Mouse (Mus musculus) thymus, adult 18-20 months (tissue): Measurements from ENCODE around the gene Eva1b.

Experiments
- DNase-seq, 2 experiments: peaks; one replicate each; pipeline ENCODE4 v3.0.0; 2022; ENCODE audit warnings: mixed read lengths in 2 of 2

Gene Eva1b

DNA sequence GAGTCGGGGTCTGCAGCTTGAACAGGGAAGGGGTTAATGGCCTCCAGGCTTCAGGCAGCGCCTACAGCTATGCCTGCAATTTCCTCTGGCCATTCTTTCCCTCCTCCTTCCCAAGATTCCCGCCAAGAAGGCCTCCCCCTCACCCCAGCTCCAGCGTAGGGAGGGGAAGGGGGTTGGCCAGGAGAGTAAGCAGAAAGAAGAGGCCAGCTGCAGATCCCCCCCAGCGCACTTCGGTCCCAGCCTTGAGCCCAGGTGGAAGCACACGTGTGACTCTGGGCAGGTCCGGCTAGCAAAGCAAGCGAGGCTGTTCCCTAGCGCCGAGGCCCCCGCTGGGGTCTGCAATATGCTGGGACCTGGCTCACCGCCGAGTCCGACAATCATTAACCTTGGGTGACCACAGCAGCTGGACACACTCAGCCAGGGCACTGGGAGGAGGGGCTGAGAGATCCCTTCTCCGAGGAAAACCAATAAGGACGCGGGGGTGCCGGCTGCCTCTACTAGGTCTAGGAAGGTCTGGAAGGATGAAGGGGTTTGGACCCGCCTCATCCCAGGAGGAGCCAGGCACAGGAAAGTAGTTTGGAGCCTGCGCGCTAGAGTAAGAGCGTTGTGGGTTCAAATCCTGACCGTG, at the start of gene Eva1b:
Gene Eva1b, plus strand, starts transcription at position 212 of the 628 bp plus-strand sequence.
- peak; percentile 26 for DNase-seq

DNA sequence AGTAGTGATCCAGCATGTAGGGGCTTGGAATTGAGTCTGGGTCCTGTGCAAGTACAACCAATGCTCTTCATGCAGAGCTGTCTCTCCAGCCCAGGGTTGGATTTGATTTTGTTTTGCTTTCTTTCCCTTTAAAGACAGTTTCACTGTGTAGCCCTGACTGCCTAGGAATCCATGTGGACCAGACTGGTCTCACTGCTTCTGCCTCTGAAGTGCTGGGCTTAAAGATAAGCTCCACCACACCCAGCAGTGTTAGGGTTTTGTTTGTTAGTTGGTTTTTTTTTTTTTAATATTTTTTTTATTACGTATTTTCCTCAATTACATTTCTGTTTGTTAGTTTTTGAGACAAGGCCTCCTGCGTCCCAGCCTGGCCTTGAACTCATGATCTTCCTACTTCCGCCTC, 48.2 kb upstream of the Eva1b start:
- no peak for DNase-seq

DNA sequence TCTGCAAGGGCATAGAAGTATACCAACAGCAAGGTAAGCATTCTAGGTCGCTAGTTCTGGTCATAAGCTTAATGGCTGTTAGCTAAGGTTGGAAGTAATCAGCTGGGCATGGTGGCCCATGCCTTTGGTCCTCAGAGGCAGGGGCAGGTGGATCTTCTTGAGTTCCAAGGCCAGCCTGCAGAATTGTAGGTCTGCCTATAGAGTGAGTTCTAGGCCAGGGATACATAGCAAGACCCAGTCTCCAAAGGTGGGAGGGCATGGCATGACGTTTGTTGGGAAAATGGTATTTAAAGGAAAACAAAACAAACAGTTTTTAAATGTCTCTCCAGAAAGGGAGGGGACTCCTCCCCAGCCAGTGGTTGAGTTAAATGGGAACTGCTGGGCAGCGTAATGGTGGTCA, 46.8 kb upstream of the Eva1b start:
- no peak for DNase-seq

DNA sequence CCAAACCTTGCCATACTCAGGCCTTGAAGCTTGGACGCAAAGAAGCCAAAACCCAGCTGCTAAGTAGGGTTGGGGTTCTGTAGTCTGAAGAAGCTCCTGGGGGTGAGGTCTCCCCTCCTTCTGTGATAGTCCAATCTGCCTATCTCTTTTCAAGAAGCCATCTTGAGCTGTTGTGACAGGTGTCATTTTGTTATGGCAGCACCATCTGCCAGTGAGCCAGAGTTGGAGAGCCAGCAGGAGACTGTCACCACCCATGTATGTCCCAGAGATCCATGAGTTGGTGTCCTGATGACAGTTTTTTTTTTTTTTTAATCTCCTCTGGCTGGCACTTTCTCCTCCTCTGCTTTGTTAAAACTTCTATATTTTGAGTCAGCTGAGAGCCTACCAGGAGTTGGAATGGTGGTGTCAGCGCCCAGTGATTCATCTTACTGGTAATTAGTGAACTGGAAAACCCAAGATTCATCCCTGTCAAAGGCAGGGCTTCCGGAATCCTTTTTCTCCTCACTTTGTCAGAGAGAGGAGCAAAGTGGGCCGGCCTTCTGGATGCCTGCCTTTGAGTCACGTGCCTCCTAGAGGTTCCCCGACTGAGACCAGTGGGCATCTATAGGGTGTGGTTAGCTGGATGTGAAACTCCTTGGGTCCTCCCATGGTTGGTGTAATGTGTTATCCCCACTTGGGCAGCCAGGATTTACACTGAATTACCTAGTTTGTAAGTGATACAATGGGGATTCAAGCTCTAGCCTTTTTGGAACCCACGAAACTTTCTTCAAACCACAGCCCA, 45.3 kb upstream of the Eva1b start:
- no peak for DNase-seq

DNA sequence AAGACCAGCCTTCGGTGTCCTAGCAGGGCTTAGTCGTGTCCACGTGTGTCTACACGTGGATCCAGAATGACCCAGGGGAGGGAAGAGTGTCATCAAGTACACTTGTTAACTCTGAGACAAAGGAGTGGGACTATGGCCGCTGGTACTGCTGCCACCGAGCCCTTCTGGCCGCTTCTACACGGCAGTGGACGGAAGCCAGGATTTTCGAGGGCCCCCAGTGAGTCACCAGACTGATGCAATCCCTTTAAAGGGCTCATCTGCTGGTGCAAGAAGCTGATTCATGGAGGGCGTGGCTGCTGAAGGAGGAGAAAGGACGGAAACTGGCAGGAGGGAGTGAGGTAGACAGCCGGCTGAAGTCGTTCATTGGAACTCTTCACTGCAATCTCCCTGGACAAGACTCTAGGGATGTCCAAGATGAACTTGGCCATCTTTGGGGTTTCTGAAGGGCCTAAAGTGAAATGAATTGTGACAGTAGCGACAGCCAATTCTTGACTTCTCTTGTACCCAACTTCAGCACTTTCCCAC, 44.4 kb upstream of the Eva1b start:
- peak; percentile 56 to 69 for DNase-seq

DNA sequence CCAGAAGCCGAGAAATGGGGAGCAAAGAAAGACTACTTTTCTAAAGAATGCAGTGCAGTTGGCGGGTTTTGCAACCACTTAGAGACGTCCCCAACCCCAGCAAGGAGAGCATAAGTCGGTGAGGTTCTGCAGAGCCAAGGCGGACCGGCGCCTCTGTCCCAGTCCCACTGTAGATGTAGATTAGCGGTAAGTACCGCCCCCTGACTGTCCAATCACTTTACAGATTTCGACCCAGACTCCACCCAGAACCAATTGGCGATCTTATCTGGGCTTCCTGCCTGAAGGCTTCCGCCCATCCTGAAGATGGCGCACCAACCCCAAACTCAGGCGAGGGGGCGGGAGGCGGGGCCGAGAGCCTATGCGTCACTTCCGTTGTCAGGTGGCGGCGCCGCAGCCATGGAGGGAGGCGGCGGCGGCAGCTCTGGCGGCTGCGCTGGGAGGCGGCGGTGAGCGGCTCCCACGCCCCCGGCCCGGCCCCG, 43.9 kb upstream of the Eva1b start, which contains the start of gene Stk40:
Gene Stk40, plus strand, starts transcription at position 368 of the 479 bp plus-strand sequence.
- peak; percentile 92 to 93 for DNase-seq

DNA sequence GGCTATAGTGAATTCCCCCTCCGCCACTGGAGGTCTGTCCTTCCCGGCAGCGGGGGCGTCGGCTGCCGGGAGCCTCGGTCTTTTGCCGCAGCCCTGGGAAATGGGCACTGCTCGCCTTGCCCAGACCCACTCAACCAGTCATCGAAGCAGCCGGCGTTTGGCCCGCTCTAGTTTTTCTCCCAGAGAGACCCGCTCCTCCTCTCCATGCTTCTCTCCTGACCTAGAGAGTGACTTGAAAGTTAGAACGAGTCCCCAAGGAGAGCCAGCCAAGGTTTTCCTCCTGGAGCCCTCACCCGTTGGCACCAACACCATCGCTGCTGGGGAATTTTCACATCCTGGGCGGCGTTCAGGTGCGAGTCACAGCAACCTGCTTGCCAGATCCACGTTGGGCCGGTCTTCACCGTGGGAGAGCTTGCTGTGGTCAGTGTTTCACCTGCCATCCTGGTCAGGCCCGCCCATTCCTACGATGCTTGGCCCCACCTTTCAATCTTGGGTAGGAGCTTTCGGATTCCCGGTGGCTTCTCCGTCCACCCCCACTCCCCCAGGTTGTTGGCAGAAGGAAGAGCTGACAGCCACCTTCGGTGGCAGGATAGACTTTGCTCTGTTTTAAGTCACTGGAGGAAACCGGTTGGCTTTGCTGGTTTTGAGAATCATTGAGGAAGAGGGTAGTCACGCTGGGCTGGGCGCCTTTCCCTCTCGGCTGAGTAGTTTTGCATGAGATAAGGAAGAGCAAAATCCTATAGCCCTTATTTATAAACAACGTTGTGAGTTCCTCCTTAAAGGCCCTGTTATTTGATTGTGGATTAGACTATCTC, 43.1 kb upstream of the Eva1b start:
- peak; percentile 22 to 39 for DNase-seq

DNA sequence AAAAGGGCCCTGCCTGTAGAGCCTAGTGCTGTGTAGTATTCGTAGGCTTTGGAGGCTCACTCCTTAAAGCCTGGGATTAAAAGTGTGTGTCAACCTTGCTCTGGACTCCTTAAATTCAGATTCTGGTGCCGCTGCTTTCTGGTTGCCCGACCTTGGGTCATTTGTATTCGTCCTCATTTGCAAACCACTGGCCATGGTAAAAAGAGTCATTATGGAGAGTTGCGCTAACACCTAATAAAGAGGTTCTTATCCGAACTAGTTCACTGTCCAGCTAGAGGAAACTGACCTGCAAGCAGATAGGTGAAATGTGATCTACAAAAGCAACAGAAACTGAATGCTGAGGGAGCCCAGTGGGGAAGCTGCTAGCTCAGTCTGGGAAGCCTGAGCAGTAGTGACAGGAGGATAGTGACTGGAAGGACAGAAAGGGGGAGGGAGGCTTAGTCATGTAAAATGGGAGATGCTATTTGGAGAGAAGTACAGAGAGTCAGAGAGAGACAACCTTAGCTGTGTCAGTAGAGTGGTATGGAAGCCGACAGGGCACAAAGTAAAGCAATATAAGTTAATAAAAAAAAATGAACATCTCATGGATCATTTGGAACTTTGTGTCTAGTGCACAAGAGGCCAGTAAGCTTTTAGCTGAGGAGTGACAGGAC, 42.3 kb upstream of the Eva1b start:
- no peak for DNase-seq

DNA sequence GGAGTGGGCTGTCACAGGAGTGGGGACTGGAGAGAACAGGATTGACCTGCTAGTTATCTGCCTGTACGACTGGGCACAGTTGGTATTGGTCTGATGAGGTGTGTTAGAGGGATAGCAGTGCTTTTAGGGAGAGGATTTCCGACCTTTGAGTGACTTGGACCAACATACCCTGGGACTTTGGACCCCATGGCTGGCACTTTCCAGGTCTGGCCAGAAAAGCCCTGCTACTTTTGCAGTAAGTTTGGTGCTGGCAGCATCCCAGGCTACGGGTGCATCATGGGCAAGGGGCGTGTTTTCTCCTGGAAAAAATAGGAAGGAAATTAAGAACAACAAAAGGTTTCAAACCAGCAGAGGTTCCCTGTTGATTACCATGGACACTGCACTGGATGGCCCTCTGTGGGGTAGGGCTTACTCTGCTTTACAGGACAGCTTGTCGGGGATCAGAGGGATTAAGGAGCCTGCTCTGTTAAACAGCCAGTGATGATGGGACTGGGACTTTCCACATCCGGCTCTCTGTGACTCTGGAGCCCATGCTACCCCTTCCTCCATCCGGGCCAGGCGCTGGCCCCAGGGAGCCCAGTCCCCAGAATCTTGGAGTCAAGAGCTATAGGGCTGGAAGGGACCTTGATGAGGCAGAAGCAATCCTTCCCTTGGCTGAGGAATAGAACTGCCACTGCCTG, 39.3 kb upstream of the Eva1b start:
- DNase-seq, result no peak

DNA sequence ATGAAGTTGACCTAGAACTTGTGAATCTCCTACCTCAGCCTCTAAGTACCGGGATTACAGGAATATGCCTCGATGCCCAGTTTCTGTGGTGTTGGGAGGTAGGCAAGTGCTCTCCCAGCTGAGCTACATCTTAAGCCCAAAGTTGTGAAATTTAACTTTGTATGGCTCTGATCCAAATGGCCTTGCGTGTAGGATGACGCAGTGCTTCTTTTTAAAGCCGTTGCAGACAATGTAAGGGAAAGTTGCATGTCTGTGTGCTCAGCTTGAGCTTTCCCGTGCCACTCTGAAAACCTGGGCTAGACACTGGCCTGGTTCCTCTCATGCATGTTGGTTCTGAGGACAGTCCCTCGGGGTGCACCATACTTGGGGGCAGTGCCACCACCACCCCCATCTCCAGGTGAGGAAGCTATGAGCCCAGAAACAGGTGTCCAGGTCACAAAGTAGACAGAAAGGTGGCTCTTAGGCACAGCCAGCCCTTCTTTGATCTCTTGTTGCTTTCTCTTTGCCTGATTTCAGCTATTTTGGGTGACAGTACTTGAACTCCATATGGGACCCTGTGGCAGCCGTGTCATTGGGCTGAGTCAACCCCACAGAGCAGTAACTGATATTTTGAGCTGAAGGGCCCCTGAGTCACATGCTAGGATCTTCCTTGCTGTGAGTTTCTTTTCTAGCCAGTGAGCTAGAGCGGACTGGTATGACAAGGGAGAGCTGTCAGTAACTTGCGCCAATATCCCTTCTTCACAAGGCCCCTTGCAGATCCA, 37.8 kb upstream of the Eva1b start:
- DNase-seq, result no peak

DNA sequence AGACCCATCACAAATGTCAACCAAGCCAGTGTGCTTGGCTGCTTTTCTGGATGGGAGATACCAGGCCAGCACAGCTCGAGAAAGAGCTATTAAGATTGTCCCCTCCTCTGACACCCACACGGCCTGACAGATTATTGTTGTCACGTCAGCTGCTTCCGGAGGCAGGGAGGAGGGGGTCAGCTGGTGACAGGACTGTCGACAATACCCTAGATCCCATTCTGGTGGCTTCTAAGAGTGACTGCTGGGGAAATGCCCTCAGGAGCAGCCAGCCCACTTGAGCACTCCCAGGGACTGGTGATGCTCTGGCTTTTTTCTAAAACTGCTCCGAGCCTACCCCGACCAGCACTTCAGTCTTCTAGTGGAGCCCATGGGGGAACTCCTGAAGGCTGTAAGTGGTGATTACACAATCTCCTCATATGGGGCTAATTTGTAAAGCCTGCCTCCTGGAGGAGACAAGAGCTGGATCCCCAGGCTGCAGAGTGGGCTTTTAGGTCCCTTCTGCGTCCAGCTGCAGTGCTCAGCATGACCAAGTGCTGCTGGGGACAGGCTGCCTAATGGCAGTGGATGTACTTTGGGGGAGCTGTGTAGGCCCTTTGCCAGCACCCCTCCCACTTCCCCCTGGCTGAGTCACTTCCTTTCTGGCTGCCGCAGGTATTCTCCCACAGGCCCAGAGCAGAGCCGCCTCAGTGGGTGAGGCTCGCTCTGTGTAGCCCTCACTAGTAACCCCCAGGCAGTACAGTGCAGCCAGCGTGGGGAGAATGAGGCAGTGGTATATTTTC, 37.0 kb upstream of the Eva1b start:
- peak; percentile 75 to 80 for DNase-seq

DNA sequence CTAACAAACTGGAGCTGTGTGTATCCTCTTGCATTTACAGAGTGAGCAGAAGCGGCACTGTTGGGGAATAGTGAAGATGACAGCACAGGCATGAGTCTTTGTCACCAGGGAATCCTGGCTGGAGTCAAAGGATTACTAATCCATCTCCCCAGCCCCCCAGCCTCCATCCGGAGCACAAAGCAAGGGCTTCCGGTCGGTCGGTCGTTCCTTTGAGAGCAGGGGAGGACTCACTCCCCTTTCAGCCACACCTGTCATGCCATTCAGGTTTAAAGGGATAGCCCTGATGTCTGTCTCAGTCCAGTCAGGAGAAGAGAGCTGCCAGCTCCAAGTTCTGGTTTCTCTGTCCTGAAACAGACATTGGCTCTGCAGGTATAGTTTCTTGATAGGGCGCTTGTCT, 36.4 kb upstream of the Eva1b start:
- DNase-seq, result no peak

DNA sequence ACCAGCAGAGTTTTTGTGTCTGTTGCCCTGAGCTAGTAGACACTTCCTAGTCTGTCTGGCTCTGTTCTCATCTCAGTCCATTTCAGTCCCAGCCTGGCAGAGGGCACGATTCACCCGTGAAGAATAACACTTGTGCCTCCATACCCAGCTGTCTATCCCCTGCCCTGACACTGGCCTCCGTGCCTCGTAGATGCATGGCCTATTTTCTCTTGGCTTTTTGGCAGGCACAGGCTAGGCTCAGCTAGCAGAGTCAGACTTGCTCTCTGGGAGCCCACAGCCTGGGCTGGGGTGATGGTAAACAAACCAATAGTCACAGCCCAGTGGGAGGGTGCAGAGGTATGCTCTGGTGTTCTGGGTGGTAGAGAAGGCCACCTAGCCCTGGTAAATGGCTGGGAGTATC, 34.3 kb upstream of the Eva1b start:
- no peak for DNase-seq

DNA sequence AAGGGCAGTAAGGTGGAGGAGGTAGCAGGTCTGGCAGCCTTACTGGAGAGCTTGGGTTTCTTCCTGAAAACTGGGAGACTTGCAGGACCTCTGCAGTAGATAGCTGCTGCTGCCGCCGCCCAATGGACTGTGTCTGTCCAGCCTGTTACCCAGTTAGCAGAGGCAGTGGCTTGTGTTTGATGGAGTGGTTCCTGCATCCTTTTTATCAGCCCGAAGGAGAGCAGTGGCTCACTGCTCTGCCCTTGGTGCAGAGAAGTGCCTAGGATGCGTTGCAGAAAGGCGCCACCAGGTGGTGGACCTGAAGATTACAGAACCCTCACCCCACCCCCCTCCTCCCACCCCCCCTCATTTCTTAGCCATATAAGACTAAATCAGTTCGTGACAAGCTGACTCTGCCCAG, 33.6 kb upstream of the Eva1b start:
- peak; percentile 33 to 37 for DNase-seq

DNA sequence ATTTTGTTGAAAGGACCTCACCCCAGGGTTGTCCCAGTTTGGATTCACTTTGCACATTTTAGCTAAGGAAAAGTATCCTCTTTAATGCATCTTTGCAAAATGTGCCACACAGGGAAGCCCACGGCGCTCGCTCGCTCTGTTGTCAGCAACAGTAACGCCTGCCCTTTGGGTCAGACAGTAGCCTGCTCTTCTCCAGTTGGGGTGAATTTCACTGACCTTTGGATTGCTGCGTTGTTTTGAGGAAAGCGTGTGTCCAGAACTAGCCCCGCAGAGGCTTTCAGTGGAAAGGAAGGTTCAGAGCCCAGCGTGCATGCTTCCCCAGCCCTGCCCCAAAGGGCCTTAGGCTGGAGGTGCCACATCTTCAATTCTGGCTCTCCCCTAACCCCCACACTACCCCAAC, 32.1 kb upstream of the Eva1b start:
- DNase-seq, result no peak

DNA sequence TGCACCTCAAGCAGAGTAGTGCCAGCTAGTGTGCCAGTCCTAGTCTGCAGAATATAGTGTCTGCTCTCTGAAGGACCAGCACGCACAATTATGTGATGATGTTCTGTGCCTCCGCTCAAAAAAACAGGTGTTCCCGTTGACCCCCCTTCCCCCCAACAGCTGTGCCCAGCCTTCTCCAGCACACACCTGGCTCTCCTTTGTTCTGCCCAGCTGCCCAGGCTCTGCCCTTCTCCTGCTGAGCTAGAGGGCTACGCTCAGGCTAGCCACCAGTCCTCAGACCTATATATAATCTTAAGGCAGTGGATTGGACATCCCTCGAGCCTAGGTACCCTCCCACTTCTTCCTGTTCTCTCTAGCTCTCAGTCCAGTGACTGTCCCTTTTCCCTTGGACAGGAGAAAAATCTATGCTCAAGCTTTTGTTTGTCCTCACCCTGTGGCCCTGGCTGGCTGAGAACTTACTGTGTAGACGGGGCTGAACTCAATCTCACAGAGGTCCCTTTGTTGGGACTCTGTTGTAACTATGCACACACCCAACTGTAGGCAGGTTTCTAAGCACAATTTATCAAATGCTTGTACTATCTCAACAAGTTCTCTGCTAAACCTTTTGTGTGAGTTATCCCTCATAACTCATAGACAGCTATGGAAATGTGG, 31.5 kb upstream of the Eva1b start:
- DNase-seq, result no peak

DNA sequence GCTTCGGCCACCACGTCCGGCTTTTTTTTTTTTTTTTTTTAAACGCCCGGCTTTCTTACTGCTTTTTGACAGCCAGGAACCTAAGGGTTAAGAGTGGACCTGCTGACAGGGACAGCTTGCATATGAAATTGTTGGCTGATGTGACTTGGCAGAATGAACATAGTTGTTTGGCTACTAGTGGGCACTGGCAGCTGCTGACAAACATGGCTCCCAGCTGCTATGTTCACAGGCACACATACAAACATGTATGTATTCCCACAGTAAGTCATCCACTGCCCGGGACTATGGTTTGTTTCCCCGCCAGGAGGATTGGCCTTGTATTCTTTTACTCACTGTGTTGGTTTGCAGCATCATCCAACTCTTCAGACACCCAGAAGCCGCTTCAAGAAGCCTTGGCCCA, 30.4 kb upstream of the Eva1b start:
- no peak for DNase-seq

DNA sequence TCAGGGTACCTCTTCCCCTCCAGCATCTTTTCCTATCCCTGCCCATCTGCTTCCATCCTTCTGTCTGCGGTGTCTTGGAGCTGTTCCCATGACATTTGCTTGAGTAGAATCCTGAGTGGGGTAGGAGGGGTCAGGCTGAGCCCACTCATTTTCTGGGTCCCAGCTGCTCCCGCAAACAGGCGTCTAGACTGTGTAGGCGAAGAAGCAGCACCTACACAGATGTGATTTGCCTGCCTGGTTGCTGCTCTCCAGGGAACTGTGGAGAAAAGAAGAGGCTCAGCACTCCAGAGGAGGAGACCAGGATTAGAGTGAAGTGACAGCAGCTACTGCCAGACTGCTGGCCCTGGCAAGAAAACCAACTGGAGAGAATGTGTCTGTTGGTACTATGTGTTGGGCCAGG, 28.9 kb upstream of the Eva1b start:
- no peak for DNase-seq

DNA sequence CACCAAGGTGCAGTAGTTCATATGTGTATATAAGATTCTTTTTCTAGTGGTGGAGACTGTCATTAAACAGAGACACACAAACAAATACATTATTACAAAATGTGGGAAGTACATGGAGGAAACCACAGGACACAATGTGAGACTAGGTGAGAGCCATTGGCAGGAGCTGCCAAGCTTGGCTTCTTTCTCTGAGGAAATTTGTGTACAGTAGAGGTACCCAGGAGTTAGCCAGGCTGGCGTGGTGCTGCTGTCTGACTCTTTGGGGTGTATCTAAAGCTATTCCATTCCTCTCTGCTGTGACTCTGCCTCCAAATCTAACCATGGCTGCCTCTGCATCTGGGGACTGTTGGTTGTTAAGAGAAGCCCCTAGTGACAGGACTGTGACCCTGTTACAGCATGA, 28.5 kb upstream of the Eva1b start:
- no peak for DNase-seq

DNA sequence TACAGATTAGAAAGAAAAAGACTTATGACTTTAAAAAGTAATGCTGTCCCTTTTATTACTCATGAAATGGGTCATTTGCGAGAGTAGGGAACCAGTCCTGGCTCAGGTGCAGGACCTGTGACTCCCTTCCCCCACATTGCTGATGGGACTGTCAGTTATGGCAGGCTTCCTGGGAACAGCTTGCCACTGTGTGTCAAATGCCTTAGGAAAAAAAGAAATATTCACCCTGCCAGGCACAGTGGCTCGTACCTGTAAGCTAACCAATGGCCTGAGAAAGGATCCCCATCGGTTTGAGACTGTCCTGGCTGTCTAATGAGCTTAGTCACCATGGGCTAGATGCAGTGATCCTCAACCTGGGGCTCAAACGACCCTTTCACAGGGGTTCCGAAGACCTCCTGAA, 27.5 kb upstream of the Eva1b start:
- DNase-seq, result no peak
